Mouse (Mus musculus) midbrain, postnatal 0 days (tissue): ENCODE data around the gene Ankrd44. TPM values are rescaled to one million over a fixed set of nuclear protein-coding genes. Genes with fewer than 3 reads are reported as not detected.

ENCODE experiments used
- ATAC-seq: fragments of 200-750 bp; cut with Nextera tagmentation; 2 replicates; pipeline ENCODE4 v1.8.0; 2017; ENCODE audit warnings: moderate number of reproducible peaks, mild to moderate bottlenecking, moderate TSS enrichment, moderate library complexity; ENCODE audit not compliant: low FRiP score
- DNase-seq: peaks from one replicate; pipeline ENCODE4 v3.0.0-alpha.2; 2015; ENCODE audit warnings: low spot score
- H3K27ac ChIP-seq: fragments of 300-500 bp; sonication (generic); 2 replicates; pipeline ENCODE4 v1.5.1; 2014; ENCODE audit warnings: low read depth, mild to moderate bottlenecking, low read length, mixed read lengths
- H3K27me3 ChIP-seq: fragments of 300-500 bp; sonication (generic); 2 replicates; pipeline ENCODE4 v1.6.1; 2014; ENCODE audit warnings: low read length, control low read depth, mixed read lengths; ENCODE audit not compliant: insufficient read depth
- H3K36me3 ChIP-seq: fragments of 300-500 bp; sonication (generic); 2 replicates; pipeline ENCODE4 v1.6.1; 2014; ENCODE audit warnings: low read length, control low read depth, mixed read lengths; ENCODE audit not compliant: insufficient read depth
- H3K4me1 ChIP-seq: fragments of 300-500 bp; sonication (generic); 2 replicates; pipeline ENCODE4 v1.6.1; 2014; ENCODE audit warnings: mild to moderate bottlenecking, control low read depth, antibody characterized with exemption, low read length, mixed read lengths; ENCODE audit not compliant: insufficient read depth
- H3K4me2 ChIP-seq: fragments of 300-500 bp; sonication (generic); 2 replicates; pipeline ENCODE4 v1.6.1; 2014; ENCODE audit warnings: low read depth, mild to moderate bottlenecking, low read length, mixed read lengths; ENCODE audit not compliant: poor library complexity, severe bottlenecking
- H3K4me3 ChIP-seq: fragments of 300-500 bp; sonication (generic); 2 replicates; pipeline ENCODE4 v1.5.1; 2014; ENCODE audit warnings: low read depth, mild to moderate bottlenecking, low read length, moderate library complexity
- H3K9ac ChIP-seq: fragments of 300-500 bp; sonication (generic); replicated peaks from 2 replicates; pipeline ENCODE4 v1.6.1; 2014; ENCODE audit warnings: mild to moderate bottlenecking, low read length, moderate library complexity, mixed read lengths; ENCODE audit not compliant: poor library complexity, severe bottlenecking
- H3K9me3 ChIP-seq: fragments of 300-500 bp; sonication (generic); 2 replicates; pipeline ENCODE4 v1.6.1; 2016; ENCODE audit warnings: low read length, control low read depth
- CTCF ChIP-seq: IDR thresholded peaks from 2 replicates; pipeline ENCODE4 v1.5.1; 2016; ENCODE audit warnings: antibody characterized with exemption, mild to moderate bottlenecking
- WGBS: fragments of 180-500 bp; shearing (Covaris S2); extraction: QIAGEN DNeasy Blood & Tissue Kit; methylation state at CpG from one replicate; pipeline ENCODE4 v1.1.7; 2014; 5-methylcytosine and 5-hydroxymethylcytosine counted together
- polyA plus RNA-seq: library from polyadenylated mRNA; unstranded; fragments of >200 nt; fragmentation: Nextera tagmentation; extraction: Ambion mirVana; gene quantifications from 2 replicates; pipeline ENCODE4 v1.2.1, GENCODE M21; 2015
- total RNA-seq: library from RNA; depleted of rRNA; stranded (reverse); fragments of >200 nt; gene quantifications from 2 replicates; pipeline ENCODE4 v1.2.3, GENCODE M21; 2014

The Ankrd44 gene
- total and polyA plus RNA-seq, 2 experiments from 2014 or later = 16.7 to 51.6 TPM

GRCm38 (mm10) chr1:54854388-54854787, 71.8 kb downstream of the Ankrd44 start:
- no peak for TF ChIP-seq CTCF
- no peak overlapping the region for H3K4me3 ChIP-seq

GRCm38 (mm10) chr1:54853311-54854000, 72.7 kb downstream of the Ankrd44 start:
- ATAC-seq = no peak
- no peaks in the 10 kb centered on the region for H3K27me3 ChIP-seq
- no peak overlapping the region for H3K27ac ChIP-seq
- H3K4me3 ChIP-seq = no peak overlapping the region
- H3K36me3 ChIP-seq = no peaks in the 10 kb centered on the region
- no peak overlapping the region for H3K9ac ChIP-seq
- no peaks in the 10 kb centered on the region for H3K9me3 ChIP-seq
- peak; percentile 16 for DNase-seq
- no peaks in the 10 kb centered on the region for H3K4me1 ChIP-seq
- WGBS = 65% methylated on average over 11 of the region's 11 CpGs
- no peak overlapping the region for H3K4me2 ChIP-seq
- TF ChIP-seq CTCF = no peak

More at GRCm38 (mm10) chr1:54854388-54854787, 71.8 kb downstream of the Ankrd44 start:
- H3K27me3 ChIP-seq = no peaks in the 10 kb centered on the region
- H3K36me3 ChIP-seq = no peaks in the 10 kb centered on the region
- WGBS = 79% methylated on average over 1 of the region's 1 CpGs
- ATAC-seq = no peak
- H3K27ac ChIP-seq = no peak overlapping the region
- DNase-seq = no peak
- H3K9ac ChIP-seq = no peak overlapping the region
- no peak overlapping the region for H3K4me2 ChIP-seq
- H3K9me3 ChIP-seq = no peaks in the 10 kb centered on the region
- H3K4me1 ChIP-seq = no peaks in the 10 kb centered on the region

- no peak overlapping the region for H3K4me3 ChIP-seq
- no peak overlapping the region for H3K9ac ChIP-seq
- H3K4me1 ChIP-seq = no peaks in the 10 kb centered on the region
- WGBS = 84% methylated on average over 9 of the region's 9 CpGs
- no peak overlapping the region for H3K4me2 ChIP-seq
- ATAC-seq (no peak), DNase-seq (no peak)
- no peaks in the 10 kb centered on the region for H3K27me3 ChIP-seq
- H3K36me3 ChIP-seq = no peaks in the 10 kb centered on the region
- no peak for TF ChIP-seq CTCF
- no peak overlapping the region for H3K27ac ChIP-seq
- no peaks in the 10 kb centered on the region for H3K9me3 ChIP-seq
Measured at GRCm38 (mm10) chr1:54851610-54852009, 74.6 kb downstream of the Ankrd44 start.

GRCm38 (mm10) chr1:54850077-54850476, 76.1 kb downstream of the Ankrd44 start:
- Histone ChIP-seq H3K4me1 (no peaks in the 10 kb centered on the region), H3K9ac (no peak overlapping the region), H3K27ac (no peak overlapping the region), H3K9me3 (no peaks in the 10 kb centered on the region), H3K36me3 (no peaks in the 10 kb centered on the region), H3K4me2 (no peak overlapping the region), H3K4me3 (no peak overlapping the region), H3K27me3 (no peaks in the 10 kb centered on the region)
- no peak for TF ChIP-seq CTCF
- ATAC-seq = no peak; the same call in 1 of the 2 replicates
- 60% methylated on average over 8 of the region's 8 CpGs for WGBS
- DNase-seq = no peak

GRCm38 (mm10) chr1:54847238-54847637, 78.9 kb downstream of the Ankrd44 start:
- Histone ChIP-seq H3K27ac (no peak overlapping the region), H3K36me3 (no peaks in the 10 kb centered on the region), H3K4me2 (no peak overlapping the region), H3K4me1 (no peaks in the 10 kb centered on the region), H3K4me3 (no peak overlapping the region), H3K27me3 (no peaks in the 10 kb centered on the region), H3K9ac (no peak overlapping the region), H3K9me3 (no peaks in the 10 kb centered on the region)
- WGBS = 94% methylated on average over 1 of the region's 1 CpGs
- no peak for ATAC-seq
- no peak for TF ChIP-seq CTCF
- DNase-seq = no peak

- ATAC-seq = no peak
- Histone ChIP-seq H3K36me3 (no peaks in the 10 kb centered on the region), H3K27me3 (no peaks in the 10 kb centered on the region), H3K9ac (no peak overlapping the region), H3K4me1 (no peaks in the 10 kb centered on the region), H3K27ac (no peak overlapping the region), H3K9me3 (no peaks in the 10 kb centered on the region), H3K4me3 (no peak overlapping the region), H3K4me2 (no peak overlapping the region)
- no peak for TF ChIP-seq CTCF
- no peak for DNase-seq
- WGBS = 83% methylated on average over 5 of the region's 5 CpGs
Measured at GRCm38 (mm10) chr1:54846346-54847000, 79.7 kb downstream of the Ankrd44 start.
